Mouse (Mus musculus) liver, adult (tissue): Measurements from ENCODE around the gene Olfr402.

ENCODE experiments used
- GATA4 ChIP-seq: IDR thresholded peaks from 2 replicates; pipeline ENCODE4 v1.6.1; 2014; ENCODE audit warnings: mild to moderate bottlenecking, low read length; ENCODE audit not compliant: insufficient replicate concordance

The Olfr402 gene

DNA sequence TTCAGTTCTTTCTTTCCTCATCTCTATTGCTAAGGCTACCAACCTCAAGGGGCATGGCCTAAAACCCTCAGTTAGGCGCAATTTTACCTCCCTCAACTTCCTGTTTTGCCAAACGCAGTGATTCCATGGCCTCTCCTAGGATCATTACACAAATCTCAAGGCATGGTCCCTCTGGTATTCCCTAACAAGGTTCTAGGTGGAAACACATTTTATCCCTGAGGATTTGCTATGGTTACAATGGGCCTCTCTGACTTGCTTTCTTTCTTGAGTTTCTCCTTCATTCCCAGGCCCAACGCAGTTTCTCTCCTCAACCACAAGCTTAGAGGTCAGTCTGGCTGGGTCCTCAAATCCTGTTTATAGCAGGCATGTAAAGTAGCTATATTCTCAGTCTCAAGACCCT, at the start of gene Olfr402:
Gene Olfr402 (plus strand): TSS at position 301 of the 400 bp plus-strand sequence.
- TF ChIP-seq GATA4: no peak

DNA sequence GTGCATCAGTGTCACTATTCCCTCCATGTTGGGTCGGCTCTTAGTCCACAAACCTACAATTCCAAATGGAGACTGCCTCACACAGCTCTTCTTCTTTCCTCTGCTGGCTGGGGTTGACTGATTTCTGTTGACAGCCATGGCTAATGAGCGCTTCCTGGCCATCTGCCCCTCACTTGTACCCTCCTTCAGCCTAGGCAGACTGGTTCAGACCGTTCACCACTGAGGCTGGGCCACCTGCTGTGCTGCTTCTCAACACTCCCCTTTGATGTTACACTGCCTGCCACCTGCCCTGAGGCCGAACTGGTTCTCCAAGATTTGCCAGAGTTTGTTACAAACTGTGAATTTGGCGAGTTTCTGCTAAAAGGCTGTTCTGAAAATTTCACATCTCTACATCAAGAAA, 48.3 kb upstream of the Olfr402 start:
- no peak for TF ChIP-seq GATA4

DNA sequence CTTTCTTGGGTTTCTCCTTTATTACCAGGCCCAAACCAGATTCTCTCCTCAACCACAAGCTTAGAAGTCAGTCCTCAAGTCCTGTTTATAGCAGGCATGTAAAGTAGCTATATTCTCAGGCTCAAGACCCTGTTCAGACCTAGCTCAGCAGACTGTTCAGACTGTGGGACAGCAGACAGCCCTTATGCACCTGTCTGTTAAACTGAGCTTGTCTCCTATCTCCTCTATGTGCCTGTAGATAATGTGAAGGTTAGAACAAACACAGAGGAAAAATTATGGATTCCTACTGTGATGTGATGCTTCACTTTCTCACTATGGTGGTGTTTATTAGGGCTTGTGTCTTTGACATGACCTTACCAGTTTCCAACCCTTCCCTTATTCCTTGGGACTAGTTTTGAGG, 39.9 kb upstream of the Olfr402 start, which contains the start of gene Olfr401:
Gene Olfr401 (plus strand): TSS at position 301 of the 400 bp plus-strand sequence.
- no peak for TF ChIP-seq GATA4

DNA sequence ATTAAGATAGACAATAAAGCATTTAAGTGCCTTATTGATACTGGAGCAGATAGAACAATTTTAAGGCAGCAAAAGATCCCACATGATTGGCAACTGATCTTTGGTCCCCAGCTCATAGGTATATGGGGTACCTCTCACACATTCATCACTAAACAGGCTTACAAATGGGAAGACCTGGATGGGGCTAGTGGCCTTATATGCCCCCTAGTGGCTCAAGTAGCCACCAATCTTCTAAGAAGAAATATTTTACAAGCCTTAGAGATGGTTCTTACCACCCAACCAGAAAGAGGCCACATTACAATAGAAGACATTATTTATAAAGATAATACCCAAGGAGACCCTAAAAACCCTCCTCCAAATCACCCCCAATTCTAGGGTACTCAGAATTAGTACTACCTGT, 7.5 kb upstream of the Olfr402 start:
- no peak for TF ChIP-seq GATA4

DNA sequence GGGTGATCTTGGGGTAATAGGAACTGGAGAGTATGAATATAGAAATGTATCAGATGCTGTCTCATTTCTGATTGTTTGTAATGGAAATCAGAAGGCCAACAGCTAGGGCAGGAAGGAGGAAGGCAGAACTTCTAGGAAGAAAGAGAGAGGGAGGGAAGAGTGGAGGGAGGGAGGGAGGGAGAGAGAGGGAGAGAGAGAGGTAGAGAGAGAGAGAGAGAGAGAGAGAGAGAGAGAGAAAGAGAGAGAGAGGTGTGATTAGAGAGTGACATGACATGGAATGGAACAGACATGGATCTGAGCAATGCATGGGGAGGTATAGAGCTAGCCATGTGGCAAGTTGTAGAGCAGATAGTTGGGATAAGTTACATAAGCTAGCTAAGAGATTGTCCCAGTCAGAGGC, 15.4 kb downstream of the Olfr402 start:
- no peak for TF ChIP-seq GATA4

DNA sequence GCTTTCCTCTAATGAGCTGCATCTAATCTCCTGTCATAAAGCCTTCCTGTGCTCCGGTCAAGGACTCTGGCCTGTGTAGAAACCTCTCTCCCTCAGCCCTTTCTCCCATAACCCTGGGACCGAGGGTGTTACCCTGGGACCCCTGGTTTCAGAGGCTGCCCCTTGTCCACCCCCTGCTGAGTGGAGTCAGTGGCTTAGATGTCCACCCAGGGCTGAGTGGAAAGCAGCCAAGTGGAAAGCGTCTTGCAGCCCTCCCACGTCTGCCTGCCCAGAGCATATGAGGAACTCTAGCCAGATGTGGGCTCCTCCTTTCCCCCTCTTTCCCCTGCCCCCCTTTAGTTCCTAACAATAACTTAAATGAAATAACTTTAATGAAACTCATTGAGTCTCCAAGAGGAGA, 29.8 kb downstream of the Olfr402 start:
- TF ChIP-seq GATA4: no peak

DNA sequence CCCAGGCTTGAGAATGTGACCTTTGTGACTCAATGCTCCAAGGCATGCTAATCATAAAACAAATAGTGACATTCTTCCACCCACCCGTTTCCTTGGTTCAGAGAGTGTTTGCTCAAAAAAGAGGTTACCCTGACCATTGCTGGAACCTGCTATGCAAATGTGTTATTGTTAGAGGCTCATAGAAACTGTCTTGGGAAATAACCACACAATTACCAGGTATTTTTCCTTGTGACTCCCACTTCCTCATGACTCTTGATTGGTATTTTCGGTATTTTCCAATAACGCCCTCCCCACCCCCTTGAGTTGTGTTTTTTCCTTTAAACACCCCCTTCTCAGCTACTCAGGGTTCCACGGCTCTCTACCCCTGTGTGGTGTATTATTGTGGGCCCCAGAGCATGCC, 30.4 kb downstream of the Olfr402 start:
- TF ChIP-seq GATA4: no peak

DNA sequence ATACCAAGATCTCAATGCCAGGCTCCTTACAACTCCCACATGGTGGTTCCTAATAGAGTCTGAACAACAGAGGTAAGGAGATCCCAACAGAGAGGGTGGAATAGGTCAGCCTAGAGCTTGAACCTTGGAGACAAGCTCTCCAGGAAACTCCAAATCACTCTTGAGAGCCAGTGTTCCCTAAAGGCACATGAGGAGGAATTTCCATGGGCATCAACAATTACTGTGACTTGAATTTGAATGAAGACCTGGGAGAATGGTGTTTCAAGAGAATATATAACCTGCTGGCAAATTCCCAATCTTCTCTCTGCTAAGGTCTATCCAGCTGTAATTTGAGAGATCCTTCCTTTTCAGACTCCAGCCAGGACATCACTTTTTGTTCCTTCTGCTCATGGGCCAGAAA, 32.6 kb downstream of the Olfr402 start, which contains the start of gene Olfr403:
Gene Olfr403 (plus strand): TSS at position 301 of the 400 bp plus-strand sequence.
- TF ChIP-seq GATA4: no peak
